Mouse (Mus musculus): ENCODE measurements around the gene Foxa2.

Foxa2 gene

DNA sequence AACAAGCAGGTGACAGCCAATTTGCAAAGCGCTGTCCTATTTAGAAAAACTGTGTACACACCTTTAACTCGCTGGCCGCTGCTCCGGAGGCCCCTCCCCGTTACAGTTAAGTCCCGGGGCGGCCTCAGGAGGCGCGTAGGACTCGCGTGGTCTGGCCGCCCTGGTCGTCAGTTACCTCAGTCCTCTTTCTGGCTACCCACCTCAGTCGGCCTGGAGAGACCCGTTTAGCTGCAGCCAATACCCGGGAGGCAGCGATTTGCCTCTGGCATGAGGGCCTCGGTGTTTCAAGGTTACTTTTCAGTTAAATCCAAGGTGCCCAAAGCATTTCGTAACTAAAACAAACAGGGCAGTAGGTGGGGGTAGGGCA lies at the start of gene Foxa2:
TSS of gene Foxa2 (minus strand) at position 171 of the 367 bp plus-strand sequence.
- peak; percentile 35 for DNase-seq

DNA sequence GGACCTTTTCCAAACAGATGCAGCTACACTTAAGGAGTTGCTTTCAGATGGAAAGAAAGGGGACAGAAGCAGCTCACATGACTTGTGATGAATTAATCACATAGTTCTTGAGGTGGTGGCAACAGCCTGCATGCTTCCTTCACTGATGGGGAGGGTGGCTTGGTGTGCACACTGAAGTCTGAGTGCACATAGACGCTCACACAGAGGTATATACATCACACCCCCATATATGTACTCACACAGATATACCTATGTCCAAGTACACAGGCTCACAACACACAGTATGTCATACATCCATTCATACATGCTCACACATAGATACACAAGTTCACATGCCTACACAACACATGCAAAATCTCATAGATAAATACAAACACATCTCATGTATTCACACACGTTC lies 45.3 kb upstream of the Foxa2 start:
- DNase-seq = no peak

DNA sequence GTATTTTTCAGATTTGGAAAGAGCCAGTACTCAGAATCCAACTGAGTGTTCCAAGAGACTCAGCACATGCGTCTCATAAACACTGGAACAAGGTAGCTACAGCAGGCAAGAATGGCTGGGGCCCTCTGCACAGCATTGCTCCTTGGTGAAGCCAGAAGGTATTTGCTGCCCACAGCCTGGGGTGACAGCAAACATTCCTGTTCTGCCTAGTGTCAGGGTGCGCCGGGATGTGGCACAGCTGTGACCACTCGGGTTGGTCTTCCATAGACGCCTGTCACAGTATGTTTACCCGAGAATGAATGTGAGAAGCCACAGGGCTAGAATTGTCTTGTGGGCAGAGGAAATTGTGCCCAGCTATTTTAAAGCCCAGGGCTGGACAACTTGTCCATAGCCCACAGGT lies 44.9 kb upstream of the Foxa2 start:
- DNase-seq = peak; percentile 44

DNA sequence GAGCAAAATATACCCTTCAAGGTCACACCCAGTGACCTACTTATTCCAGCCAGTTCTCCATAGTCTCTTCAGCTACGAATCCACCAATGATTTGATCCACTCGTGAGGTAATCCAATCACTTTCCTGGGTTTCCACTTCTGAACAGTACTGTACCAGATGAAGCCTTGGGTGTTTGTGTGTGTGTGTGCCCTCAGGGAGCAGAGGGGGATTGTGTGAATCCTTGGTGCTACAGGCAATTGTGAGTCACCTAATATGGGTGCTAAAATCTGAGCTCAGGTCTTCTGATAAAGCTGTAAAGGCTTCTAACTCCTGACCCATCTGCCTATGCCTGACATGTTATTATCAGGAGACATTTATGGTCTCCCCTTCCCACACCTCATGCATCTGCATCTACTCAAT lies 43.3 kb upstream of the Foxa2 start:
- no peak for DNase-seq

DNA sequence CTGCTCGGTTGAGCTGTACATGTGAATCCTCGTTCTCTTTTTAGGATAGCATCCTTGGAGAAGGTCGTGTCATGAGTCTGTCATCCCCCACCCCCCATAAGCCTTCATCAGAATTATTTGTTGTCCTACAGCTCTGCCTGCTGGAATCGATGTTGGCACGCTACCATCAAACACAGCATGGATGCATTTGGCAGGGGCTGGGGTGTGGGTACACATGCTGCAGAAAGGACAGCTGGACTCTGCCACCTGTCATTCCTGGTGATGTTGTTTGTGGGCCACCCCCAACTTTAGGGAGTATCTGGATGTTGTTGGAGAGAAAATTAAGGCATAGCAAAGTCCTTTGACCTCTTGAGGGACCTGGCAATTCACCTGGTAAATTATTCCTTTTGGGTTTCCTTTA lies 38.8 kb upstream of the Foxa2 start:
- no peak for DNase-seq

DNA sequence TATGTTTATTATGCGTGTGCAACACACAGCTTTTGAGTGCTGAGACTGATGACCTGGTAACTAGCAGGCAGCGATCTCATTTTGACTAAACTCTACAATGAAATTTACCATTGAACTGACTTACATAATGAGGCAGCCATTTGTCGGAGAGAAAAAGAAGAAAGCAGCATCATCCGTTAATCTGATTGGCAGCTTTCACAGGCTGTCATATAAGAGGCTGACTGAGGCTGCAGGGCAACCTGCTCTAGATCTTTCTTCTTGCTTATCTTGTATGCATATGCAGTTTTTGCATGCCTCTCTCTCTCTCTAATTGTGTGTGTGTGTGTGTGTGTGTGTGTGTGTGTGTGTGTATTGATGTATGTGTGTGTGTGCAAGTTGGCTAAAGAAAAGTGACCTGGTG lies 38.4 kb upstream of the Foxa2 start:
- no peak for DNase-seq

DNA sequence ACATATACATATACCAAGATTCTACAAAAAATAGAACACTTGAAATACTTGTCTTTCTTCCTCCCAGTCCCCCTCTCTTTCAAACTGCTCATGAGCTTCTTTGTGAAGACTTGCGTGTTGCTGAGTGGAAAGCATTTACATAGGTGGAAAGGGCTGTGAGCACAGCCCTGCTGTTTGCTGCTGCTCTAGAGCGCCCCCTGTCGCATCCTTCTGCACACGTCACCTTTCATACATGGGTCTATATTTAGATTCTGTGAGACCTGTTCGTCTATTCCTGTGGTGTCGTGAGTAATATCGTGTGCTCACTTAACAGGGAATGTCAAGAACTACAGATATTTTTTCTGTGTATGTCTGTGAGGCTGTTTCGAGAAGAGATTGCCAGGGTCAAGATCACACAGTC lies 35.5 kb upstream of the Foxa2 start:
- DNase-seq = peak; percentile 54

DNA sequence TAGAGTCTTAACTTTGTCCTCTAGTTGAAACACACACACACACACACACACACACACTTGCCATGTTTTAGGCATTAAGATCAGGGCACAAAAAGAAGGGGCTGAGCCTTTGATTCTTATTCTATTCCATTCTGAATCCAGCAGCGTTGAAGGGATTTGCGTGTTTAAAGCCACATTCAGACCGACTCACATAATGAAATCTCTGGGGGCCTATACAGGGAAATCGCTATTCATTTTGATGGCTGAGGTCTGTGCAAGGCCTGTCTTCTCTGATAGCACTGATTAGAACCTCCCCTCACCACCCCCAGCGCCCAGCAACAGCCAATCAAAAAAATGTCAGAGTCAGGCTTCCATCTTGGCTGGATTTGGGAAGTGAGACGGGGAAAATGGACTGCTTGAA lies 13.9 kb upstream of the Foxa2 start:
- no peak for DNase-seq

DNA sequence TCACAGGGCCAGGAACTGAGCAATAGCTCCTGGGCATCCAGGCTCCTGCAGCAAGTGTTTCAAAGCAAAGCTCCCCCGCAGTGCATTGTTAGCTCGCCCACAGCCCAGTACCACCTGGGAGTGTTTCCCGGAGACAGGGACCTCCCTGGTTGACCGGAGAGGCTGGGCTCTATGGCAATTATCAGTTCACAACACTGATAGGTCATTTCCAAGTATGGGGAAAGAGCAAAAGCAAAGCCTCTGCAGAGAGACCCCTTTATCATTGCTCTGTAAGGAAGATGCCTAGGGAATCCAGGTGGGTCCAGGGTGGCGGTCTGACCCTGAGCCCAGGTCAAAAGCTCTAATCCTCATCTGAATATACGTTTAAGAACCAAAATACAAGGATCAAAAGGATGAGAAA lies 6.6 kb upstream of the Foxa2 start:
- no peak for DNase-seq

DNA sequence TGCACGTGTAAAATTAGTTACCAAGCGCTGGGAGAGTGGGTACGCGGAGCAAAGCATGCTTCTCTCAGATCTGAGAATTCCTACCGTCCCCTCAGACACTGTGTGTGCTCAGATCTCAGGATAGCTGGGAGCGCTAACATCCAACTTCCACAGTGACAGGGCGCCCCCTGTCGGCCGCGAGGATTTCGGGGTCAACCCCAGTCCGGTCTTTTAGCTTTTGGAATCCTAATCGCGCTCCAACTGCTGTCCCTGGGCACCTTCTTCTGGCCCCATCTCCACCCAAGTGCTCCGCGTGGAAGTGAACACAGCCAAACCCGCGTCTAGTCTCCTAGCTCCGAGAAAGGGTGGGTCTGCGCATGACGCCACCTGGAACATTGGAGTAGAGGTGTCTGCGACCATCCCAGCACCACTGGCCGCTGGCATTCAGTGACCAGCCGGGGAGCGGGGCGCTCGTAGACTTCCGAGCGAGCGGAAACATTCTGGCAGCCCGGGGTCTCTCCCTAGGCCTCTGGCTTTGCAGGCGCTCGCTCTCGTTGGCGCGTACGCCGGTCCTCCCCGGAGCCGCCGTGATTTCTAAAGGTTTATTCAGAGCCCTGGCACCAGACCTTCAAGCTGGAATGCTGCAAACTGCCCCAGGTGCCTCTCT lies 1.8 kb upstream of the Foxa2 start:
- DNase-seq = peak; percentile 86

DNA sequence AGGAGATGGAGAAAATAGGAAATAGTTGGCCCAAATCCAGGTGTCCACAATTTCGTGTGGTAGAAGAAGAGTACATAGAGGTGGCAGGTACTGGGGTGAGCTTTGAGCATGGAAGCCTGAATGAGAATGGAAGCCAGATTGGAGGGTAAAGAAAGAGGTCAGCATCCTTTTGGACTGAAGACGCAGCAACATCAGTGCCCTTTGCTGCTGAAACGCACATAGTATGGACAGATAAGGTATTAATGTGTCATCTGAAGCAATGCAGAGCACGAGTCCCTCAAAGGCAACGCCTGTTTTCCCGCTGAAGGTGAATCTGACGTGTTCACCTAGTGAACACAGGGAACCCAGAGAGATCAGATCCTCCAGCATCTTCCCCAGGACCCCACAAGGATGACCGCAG lies 842 bp upstream of the Foxa2 start:
- no peak for DNase-seq

DNA sequence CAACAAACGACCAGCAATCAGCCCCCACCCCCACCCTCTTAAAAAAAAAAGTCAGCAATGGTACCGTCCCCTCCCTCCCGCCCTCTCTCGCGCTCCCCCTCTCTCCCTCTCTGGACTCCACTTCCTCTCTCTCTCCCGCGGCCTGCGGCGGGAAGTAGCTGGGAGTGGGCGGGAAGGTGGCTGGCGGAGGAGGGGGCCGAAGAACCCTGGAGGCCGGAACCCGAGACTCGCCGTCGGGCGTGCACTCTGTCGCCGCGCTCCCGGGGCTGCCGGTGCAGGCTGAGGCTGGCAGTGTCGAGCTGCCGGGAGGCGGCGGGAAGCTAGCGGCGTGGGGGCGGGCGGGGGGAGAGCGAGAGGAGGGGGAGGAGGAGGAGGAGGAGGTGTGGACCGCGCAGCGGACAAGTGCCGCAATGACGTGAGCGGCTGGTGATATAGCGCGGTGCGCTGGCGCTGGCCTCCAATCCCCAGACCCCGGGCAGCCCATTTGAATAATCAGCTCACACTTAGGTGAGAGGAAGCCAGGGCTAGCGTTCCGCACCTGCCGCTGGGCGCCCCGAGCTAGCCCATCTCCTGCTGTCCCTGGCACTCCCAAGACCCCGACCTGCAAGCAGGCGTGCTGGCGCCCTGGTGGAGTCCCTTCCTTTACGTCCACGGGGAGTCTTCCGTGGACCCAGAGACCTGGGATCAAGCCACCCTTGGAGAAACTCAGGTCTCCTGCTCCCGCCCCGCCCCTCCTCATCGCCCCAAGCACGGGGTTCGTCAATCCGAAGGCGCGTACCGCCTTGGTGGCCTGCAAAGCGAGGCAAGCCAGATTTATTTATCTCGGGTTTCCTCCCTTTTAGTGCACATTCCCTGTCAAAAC lies 601 bp downstream of the Foxa2 start:
- DNase-seq = peak; percentile 66

DNA sequence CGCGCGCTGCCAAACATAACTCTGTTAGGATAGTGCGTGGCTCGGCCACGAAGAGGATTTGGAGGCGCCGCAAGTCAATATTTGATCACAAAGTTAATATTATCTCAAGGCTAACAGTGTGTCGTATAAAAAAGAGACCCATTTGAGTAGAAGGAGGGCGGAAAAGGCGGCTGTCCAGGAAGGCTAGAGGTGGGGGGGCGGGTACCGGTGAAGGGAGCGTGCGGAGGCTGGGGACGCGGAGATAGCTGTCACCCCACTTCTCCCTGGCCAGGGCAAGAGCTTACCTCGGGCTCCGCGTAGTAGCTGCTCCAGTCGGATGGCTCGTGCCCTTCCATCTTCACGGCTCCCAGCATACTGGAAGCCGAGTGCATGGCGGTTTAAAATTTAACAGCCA lies 1.2 kb downstream of the Foxa2 start:
- DNase-seq = no peak

DNA sequence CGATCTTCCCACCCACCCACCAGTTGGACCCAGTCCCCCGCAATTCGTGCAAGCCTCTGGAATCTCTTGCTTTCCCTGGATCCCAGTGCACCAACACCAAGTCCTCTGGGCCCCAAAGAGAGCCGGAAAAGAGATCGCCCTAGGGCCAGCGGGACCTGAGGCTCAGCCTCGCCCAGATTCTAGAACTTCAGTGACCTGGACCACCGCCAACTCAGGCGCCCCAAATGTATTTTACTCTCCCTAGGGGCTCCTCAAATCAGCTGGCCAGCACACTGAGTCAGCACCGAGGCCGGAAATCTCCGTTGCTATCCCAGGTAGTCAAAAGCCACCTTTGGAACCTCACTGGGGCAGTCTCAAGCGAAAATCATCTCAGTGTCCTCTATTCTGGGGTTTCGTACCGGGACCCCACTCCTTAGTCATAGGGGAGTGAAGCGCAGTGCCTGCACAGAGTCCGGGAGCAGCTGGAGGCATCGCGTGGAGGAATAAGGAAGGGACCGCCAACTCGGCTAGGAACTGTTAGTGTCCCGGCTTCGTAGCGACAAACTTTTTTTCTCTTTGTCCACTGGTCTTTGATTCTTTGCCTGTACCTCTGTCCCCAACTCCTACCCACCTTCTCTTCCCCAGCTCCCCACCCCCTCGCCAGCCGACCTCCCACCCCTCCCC lies 1.8 kb downstream of the Foxa2 start:
- peak; percentile 21 for DNase-seq

DNA sequence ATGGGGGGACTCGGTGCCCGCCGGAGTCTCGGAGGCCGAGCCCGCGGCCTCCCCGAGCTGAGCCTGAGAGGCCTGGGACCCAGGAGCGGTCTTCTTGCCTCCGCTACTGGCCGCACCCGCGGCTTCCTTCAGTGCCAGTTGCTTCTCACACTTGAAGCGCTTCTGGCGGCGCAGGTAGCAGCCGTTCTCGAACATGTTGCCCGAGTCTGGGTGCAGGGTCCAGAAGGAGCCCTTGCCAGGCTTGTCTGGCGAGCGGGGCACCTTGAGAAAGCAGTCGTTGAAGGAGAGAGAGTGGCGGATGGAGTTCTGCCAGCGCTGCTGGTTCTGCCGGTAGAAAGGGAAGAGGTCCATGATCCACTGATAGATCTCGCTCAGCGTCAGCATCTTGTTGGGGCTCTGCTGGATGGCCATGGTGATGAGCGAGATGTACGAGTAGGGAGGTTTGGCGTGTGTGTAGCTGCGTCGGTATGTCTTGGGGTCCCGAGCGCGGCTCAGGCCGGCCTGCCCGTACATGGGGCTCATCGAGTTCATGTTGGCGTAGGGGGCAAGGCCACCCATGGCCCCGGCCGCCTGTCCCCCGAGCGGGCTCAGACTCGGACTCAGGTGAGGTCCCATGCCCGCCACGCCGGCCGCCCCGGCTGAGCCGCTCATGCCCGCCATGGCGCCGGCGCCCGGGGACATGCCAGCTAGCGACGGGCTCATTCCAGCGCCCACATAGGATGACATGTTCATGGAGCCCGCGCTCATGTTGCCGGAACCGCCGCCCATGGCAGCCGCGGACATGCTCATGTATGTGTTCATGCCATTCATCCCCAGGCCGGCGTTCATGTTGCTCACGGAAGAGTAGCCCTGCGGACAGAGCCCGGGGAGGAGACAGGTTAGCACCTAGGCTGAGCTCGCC lies 2.5 kb downstream of the Foxa2 start:
- DNase-seq = no peak

DNA sequence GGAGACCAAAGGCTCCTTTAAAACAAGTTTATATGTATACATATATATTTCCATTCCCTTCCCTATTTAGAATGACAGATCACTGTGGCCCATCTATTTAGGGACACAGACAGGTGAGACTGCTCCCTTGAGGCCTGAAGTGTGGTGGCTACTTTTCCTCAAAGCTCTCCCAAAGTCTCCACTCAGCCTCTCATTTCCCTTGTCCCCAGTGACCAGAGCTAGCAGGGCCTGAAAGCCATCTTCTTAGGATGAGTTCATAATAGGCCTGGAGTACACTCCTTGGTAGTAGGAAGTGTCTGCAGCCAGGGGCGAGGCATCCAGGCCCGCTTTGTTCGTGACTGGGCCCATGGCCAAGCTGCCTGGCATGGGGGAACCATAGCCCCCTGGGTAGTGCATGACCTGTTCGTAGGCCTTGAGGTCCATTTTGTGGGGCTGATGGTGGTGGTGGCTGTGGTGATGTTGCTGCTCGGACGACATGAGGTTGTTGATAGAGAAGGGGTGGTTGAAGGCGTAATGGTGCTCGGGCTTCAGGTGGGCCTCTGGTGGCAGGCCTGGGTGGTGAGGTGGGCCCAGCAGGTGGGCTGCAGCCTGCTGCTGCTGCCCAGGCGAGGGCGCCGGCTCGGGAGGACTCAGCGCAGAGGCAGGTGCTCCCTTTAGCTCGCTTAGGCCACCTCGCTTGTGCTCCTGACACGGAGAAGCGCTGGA lies 3.3 kb downstream of the Foxa2 start:
- DNase-seq = no peak

DNA sequence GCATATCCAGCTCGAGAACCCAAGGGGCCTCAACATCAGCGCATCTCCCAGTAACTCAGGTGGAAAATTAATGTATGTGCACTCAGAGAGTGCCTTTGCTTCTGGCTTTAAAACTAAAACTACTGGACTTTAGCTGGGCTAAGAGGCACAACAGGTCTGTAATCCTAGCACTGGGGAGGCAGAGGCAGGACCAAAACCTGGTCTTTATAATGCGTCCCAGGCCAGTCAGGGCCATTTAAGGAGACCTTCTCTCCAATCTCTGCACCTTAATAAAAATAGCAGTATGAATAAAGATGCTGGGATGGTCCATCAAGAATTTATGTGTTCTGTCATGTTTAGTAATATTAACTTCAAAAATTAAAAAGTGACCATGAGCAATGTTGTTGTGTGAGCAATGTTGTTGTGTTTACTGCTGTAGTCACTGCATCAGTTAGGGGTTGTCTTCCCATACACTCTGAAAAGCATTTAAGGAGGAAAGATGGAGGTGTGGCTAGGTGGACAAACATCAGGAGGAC lies 4.6 kb downstream of the Foxa2 start:
- DNase-seq = no peak

DNA sequence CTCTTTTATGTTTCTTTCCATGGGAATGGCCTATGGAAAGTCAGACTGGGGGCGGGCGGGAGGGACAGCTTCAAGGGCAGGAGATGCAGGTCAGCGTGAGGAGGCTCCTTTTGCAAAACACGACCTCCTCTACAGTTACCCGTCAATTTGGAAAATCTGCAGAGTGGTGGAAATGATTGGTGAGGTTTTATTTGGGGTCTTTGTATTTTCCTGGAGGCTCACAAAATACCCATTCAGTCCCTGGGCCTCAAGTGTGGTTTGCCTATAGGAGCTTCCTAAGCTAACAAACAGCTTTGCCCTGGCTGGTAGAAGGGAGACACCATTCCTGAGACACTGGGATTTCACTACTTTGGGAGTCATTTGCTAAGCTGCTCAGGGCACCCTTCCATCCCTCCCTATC lies 5.4 kb downstream of the Foxa2 start:
- DNase-seq = no peak

DNA sequence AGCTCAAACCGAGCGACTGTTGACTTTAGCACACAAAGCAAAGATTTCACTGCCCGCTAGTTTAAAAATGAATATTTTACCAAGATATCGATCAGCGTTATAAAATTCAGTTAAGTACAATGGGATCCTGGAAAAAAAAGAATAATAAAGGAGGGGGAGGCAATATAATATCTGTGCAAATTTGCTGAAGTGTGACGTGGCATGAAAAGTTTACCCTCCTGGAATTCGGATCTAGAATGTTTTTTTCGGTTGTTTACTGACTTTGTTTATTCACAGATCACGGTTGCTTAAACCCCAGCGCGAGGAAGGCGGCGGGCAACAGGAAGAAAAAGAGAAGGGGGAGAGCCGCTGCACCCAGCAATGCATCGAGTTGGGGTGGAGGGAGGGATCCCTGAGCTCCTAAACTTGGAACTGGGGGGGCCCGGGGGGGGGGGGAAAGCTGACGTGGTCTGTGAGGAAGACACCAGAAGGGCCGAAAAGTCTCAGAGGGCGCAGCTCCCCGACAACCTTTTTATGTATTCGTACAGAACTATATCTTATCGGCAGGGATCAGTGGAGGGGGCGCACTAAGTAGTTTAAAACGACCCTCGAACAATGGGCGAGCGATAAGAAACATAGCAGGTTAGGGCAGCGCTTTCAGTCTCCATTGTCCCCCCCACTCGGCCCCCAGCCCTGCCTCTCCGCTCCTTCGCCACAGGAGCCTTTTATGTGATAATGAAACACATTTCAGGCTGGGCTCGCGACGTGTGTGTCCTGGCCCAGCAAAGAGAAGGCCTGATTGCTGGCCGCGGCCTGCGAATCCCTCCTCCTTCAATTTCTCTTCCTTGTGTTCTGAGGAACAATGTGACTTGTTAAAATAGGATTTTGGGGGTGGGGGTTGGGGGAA lies 6.3 kb downstream of the Foxa2 start:
- DNase-seq = no peak

DNA sequence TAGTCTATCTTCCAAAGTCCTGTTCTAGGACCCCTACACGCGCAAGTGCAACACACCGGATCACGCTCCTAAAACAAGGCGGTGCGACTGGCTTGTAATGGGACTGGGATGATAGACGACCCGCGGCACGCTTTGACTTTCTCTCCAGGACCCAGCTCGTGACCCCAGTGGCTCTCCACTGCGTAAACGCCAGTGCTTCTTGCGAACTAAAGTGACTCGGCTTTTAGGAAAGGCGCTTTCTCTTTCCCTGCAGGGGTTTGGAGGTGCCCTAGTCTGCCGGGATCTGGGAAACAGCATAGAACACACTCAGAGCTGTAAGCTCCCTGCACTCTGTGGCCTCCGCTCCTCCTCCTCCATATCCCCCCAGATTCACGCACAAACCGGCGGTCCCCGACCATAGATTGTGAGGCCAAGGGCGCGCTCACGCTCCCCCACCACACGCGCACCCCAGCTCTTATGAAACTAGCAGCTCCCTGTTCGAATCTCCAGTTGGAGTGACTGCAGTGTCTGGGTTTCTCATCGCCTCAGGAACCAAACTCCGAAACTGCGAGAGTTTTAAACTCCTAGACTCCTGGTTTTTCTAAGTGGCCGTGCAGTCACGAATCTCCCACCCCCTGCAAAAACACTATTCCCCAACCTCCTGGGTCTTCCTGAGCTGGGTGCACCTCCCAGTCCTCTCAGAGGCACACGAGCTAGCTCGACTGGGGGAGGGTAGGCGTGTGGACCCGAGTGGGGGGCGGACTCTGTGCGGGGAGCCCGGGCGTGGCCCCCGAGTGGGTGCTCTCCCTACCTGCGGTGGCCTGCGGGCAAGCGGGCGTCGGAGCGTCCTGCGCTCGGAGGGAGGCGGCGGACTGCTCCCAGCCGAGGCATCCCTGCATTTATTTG lies 7.2 kb downstream of the Foxa2 start:
- DNase-seq = peak; percentile 46
